Comparison of ENCODE assay signal across 9 mouse cellular contexts in the genomic region with DNA sequence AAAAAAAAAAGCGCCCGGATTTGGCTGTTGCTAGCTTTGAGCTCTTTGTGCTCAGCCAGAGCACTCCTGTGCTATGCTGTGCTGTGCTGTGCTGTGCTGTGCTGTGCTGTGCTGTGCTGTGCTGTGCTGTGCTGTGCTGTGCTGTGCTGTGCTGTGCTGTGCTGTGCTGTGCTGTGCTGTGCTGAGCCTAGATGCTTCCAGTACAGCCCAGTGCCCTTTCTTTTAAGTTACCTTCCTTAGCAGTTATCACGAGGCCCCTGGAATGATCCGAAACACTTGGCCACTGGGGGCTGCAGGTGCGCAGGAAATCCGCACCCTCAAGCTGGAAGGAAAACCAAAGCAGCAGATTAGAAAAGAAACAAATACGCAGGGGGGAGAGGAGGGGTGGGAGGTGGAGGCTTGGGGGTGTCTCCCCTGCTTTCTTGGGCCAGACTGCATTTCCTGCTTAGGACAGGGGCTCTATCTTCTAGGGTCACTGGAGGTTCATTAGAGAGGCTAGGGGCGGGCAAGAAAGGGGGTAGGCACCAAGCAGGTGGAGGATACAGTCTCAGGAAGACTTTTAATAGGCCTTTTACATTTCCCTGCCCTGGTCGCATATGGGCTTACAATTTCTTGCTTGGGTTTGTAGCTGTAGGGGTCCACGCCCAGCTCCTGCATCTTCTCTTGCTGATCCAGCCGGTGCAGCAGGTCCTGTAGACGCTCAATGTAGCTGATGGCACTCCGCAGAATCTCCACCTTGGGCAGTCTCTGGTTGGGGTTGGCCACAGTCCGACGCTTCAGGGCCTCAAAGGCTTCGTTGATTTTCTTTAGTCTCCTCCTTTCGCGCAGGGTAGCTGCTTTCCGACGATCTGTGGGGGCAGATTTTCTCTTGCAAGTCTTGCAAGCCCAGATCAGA. TPM values are rescaled to one million over a fixed set of nuclear protein-coding genes. Genes with fewer than 3 reads are reported as not detected.
A peak's percentile ranks its signal among the peaks of the same experiment; 100 is the strongest.
DNase-seq lines count a peak whose midpoint lies in the region; ATAC-seq and TF ChIP-seq lines count a peak whose summit lies in the region.
"Had no signal": no experiment of that assay in that cellular context is flagged by ENCODE, and none has a peak within 500 bp of the region (broad histone marks: within the 10 kb centered on the region; RNA-seq: fewer than 3 reads in every experiment).

No protein-coding gene starts in this region.

- 51% methylated on average over 20 of the region's 20 CpGs for WGBS in heart, postnatal 0 days
- 37% methylated on average over 20 of the region's 20 CpGs for WGBS in embryonic facial prominence, embryonic 10.5 days
- WGBS in hindbrain, embryonic 15.5 days = 55% methylated on average over 20 of the region's 20 CpGs
- WGBS in midbrain, postnatal 0 days = 47% methylated on average over 20 of the region's 20 CpGs

- H3K27ac ChIP-seq in heart, postnatal 0 days (ENCODE audit: low read depth) = no peak overlapping the region
- 0 out of 2 replicates have a peak overlapping the region, but pooled peaks have one; percentile 48 for H3K27ac ChIP-seq in embryonic facial prominence, embryonic 10.5 days (replicated peaks)
- H3K27ac ChIP-seq in hindbrain, embryonic 15.5 days (replicated peaks) = no peak overlapping the region
- no peak overlapping the region for H3K27ac ChIP-seq in midbrain, postnatal 0 days (ENCODE audit: low read depth, low read length)
- H3K27ac ChIP-seq: liver, embryonic 14.5 days had no signal

- TF ChIP-seq EP300 in heart, postnatal 0 days (IDR thresholded peaks at IDR 0.05; ENCODE audit: low read depth) = no peak

- H3K27me3 ChIP-seq in heart, postnatal 0 days (ENCODE audit: control insufficient read depth, insufficient read depth, low read length) = no peaks in the 10 kb centered on the region
- H3K27me3 ChIP-seq in embryonic facial prominence, embryonic 10.5 days (replicated peaks; ENCODE audit: low read depth, poor library complexity, severe bottlenecking) = peaks cover 18% of the 10 kb centered on the region
- no peaks in the 10 kb centered on the region for H3K27me3 ChIP-seq in hindbrain, embryonic 15.5 days
- H3K27me3 ChIP-seq in midbrain, postnatal 0 days (ENCODE audit: insufficient read depth, low read length) = no peaks in the 10 kb centered on the region

- 0 out of 2 replicates have a peak, but pooled peaks cover under 1% of the 10 kb centered on the region for H3K4me1 ChIP-seq in heart, postnatal 0 days (ENCODE audit: control insufficient read depth, insufficient read depth)
- H3K4me1 ChIP-seq in embryonic facial prominence, embryonic 10.5 days = peaks cover 26% of the 10 kb centered on the region
- H3K4me1 ChIP-seq in hindbrain, embryonic 15.5 days (replicated peaks) = peaks cover 8% of the 10 kb centered on the region; the same call in 1 of the 2 replicates
- no peaks in the 10 kb centered on the region for H3K4me1 ChIP-seq in midbrain, postnatal 0 days (ENCODE audit: insufficient read depth, low read length)

- peak overlapping the region; percentile 53; the same call in 1 of the 2 replicates for H3K9ac ChIP-seq in heart, postnatal 0 days (replicated peaks; ENCODE audit: low read depth, low read length)
- no peak overlapping the region for H3K9ac ChIP-seq in hindbrain, embryonic 15.5 days
- no peak overlapping the region for H3K9ac ChIP-seq in midbrain, postnatal 0 days (replicated peaks; ENCODE audit: low read length, poor library complexity, severe bottlenecking)
- H3K9ac ChIP-seq: liver, embryonic 14.5 days had no signal

- H3K36me3 ChIP-seq in heart, postnatal 0 days (replicated peaks; ENCODE audit: control insufficient read depth, insufficient read depth, low read length) = no peaks in the 10 kb centered on the region
- H3K36me3 ChIP-seq in embryonic facial prominence, embryonic 10.5 days (replicated peaks) = no peaks in the 10 kb centered on the region
- no peaks in the 10 kb centered on the region for H3K36me3 ChIP-seq in hindbrain, embryonic 15.5 days
- no peaks in the 10 kb centered on the region for H3K36me3 ChIP-seq in midbrain, postnatal 0 days (ENCODE audit: insufficient read depth, low read length)

- no peak for TF ChIP-seq CTCF in heart, postnatal 0 days (IDR thresholded peaks at IDR 0.05; ENCODE audit: low read depth)
- no peak for TF ChIP-seq CTCF in midbrain, postnatal 0 days (IDR thresholded peaks at IDR 0.05)

- DNase-seq in heart, postnatal 0 days (ENCODE audit: low spot score) = no peak
- no peak for DNase-seq in heart, adult 8-10 months (ENCODE audit: low spot score)
- DNase-seq in embryonic facial prominence, embryonic 10.5 days (ENCODE audit: low spot score) = peak; percentile 18
- DNase-seq in midbrain, postnatal 0 days (ENCODE audit: low spot score) = no peak
- DNase-seq in cerebellum, adult 11-12 months = no peak
- no peak for DNase-seq in embryo, embryonic 10 days (ENCODE audit: low spot score)

- no peak for ATAC-seq in heart, postnatal 0 days (ENCODE audit: insufficient read depth, low read depth)
- peak; percentile 65; the same call in 1 of the 2 replicates for ATAC-seq in hindbrain, embryonic 15.5 days (ENCODE audit: low FRiP score, low read depth)
- no peak for ATAC-seq in midbrain, postnatal 0 days (ENCODE audit: low FRiP score)
- ATAC-seq in cerebellum, adult (ENCODE audit: insufficient number of reproducible peaks, low FRiP score, low TSS enrichment) = no peak

- H3K9me3 ChIP-seq in heart, postnatal 0 days (replicated peaks; ENCODE audit: control insufficient read depth, low read length) = no peaks in the 10 kb centered on the region
- no peaks in the 10 kb centered on the region for H3K9me3 ChIP-seq in embryonic facial prominence, embryonic 10.5 days
- H3K9me3 ChIP-seq in hindbrain, embryonic 15.5 days = no peaks in the 10 kb centered on the region
- H3K9me3 ChIP-seq in midbrain, postnatal 0 days (ENCODE audit: low read length) = no peaks in the 10 kb centered on the region

- peak overlapping the region; percentile 63 for H3K4me2 ChIP-seq in heart, postnatal 0 days (ENCODE audit: low read depth, low read length)
- peak overlapping the region; percentile 48 for H3K4me2 ChIP-seq in hindbrain, embryonic 15.5 days
- peak overlapping the region; percentile 35 for H3K4me2 ChIP-seq in midbrain, postnatal 0 days (ENCODE audit: low read depth, low read length, poor library complexity, severe bottlenecking)

- peak overlapping the region; percentile 39 for H3K4me3 ChIP-seq in heart, postnatal 0 days (ENCODE audit: low read depth, low read length)
- H3K4me3 ChIP-seq in embryonic facial prominence, embryonic 10.5 days = peak overlapping the region; percentile 41
- H3K4me3 ChIP-seq in hindbrain, embryonic 15.5 days = peak overlapping the region; percentile 18
- peak overlapping the region; percentile 23; the same call in 1 of the 2 replicates for H3K4me3 ChIP-seq in midbrain, postnatal 0 days (ENCODE audit: low read depth, low read length)

RNA-seq across cellular contexts. Expression of a gene that starts 0.7 kb away (rescaled TPM):
- not detected in 2 replicates for total RNA-seq in heart, postnatal 0 days (2014; rRNA removed; ENCODE audit: low replicate concordance)
- polyA plus RNA-seq in heart, postnatal 0 days (2015; fragmentation: Nextera tagmentation; extraction: Ambion mirVana) = not detected in 2 replicates
- total RNA-seq in heart, adult 8-10 months (2022) = not detected
- polyA plus RNA-seq in embryonic facial prominence, embryonic 10.5 days (2016; fragmentation: Nextera tagmentation; extraction: Ambion mirVana) = 0.24 and 0.27 TPM in 2 replicates
- polyA plus RNA-seq in hindbrain, embryonic 15.5 days (2015; fragmentation: Nextera tagmentation; extraction: Ambion mirVana) = 0.12 TPM in 1 of 2 replicates, not detected in the other
- not detected in 2 replicates for total RNA-seq in midbrain, postnatal 0 days (2014; rRNA removed)
- not detected in 2 replicates for polyA plus RNA-seq in midbrain, postnatal 0 days (2015; fragmentation: Nextera tagmentation; extraction: Ambion mirVana)
- polyA plus RNA-seq: liver, embryonic 14.5 days had no signal

RNA-seq across cellular contexts. Expression of a gene that starts 7.9 kb away (rescaled TPM):
- not detected in 2 replicates for total RNA-seq in heart, postnatal 0 days (2014; rRNA removed; ENCODE audit: low replicate concordance)
- polyA plus RNA-seq in heart, postnatal 0 days (2015; fragmentation: Nextera tagmentation; extraction: Ambion mirVana) = not detected in 2 replicates
- total RNA-seq in heart, adult 8-10 months (2022) = not detected
- 4.2 and 4.8 TPM in 2 replicates for polyA plus RNA-seq in embryonic facial prominence, embryonic 10.5 days (2016; fragmentation: Nextera tagmentation; extraction: Ambion mirVana)
- 0.08 TPM in 1 of 2 replicates, not detected in the other for polyA plus RNA-seq in hindbrain, embryonic 15.5 days (2015; fragmentation: Nextera tagmentation; extraction: Ambion mirVana)
- total RNA-seq in midbrain, postnatal 0 days (2014; rRNA removed) = not detected in 2 replicates
- polyA plus RNA-seq in midbrain, postnatal 0 days (2015; fragmentation: Nextera tagmentation; extraction: Ambion mirVana) = 0.07 TPM in 1 of 2 replicates, not detected in the other
